Mouse (Mus musculus) right cerebral cortex, postnatal 36 days (tissue): ENCODE results near the gene Cd180.

Experiments
- DNase-seq, 2 experiments: peaks; one replicate each; pipeline ENCODE4 v3.0.0; 2022; ENCODE audit warnings: low spot score in 2 of 2, mixed read lengths in 1 of 2

Gene Cd180

GRCm38 (mm10) chr13:102693341-102693801 is at the start of gene Cd180:
Cd180 (plus strand) TSS chr13:102693558.
- no peak for DNase-seq

- no peak for DNase-seq
Observed at GRCm38 (mm10) chr13:102644344-102644743, 49.0 kb upstream of the Cd180 start.

GRCm38 (mm10) chr13:102644789-102645551 is 48.4 kb upstream of the Cd180 start:
- peak; percentile 50 to 70 for DNase-seq

- no peak for DNase-seq
Observed at GRCm38 (mm10) chr13:102646271-102646771, 47.0 kb upstream of the Cd180 start.

- DNase-seq: no peak
Observed at GRCm38 (mm10) chr13:102647511-102647910, 45.8 kb upstream of the Cd180 start.

DNA sequence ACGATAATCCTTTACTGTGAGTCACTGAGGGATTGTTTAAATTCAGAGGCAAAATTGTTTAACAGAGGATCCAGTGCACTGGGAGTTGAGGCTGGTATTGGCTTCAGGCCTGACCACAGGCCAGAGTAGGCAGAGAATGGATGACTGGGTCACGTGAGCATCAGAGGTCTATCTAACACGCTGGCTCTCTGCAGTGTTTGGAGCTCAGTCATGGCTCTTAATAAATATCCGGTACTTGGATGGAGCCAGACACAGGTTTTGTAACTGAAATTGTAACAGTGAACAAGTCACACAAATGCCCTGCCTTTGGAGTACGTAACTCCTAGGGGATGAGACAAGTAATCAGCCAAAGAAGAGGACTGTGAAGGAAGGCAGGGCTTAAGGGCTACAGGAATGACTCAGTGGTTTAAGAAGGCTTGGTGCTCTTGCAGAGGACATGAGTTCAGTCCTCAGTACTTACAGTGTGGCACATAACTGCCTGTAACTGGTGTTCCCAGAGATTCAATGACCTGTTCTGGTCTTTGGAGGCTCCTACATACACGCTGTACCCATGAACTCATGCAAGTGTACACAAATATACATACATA is 41.0 kb upstream of the Cd180 start:
- DNase-seq: no peak

GRCm38 (mm10) chr13:102655071-102655570 is 38.2 kb upstream of the Cd180 start:
- DNase-seq: no peak

DNA sequence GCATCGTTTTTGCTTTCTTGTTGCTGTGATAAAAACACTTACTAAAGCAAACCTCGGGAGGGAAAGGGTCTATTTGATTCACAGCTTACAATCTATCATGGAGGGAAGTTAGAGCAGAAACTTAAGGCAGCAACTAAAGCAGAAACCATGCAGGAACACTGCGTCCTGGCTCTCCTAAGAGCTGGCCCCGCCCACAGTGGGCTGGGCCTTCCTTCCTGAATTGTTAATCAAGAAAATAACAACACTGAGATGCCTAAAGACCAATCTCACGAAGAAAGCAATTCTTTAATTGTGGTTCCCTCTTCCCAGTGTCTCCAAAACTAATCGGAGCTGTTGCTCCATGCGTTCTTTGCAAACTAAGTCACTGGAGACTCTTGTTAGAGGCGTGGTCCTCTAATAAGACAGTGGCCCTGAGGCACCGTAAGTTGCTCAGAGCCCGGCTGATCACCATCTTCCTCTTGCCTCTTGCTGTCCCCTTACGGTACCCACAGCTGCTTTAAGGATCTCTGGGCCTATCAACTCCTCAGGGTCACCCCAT is 37.1 kb upstream of the Cd180 start:
- no peak for DNase-seq

GRCm38 (mm10) chr13:102658223-102658839 is 35.0 kb upstream of the Cd180 start:
- DNase-seq: no peak

- DNase-seq: no peak
Observed at GRCm38 (mm10) chr13:102664041-102664440, 29.3 kb upstream of the Cd180 start.

DNA sequence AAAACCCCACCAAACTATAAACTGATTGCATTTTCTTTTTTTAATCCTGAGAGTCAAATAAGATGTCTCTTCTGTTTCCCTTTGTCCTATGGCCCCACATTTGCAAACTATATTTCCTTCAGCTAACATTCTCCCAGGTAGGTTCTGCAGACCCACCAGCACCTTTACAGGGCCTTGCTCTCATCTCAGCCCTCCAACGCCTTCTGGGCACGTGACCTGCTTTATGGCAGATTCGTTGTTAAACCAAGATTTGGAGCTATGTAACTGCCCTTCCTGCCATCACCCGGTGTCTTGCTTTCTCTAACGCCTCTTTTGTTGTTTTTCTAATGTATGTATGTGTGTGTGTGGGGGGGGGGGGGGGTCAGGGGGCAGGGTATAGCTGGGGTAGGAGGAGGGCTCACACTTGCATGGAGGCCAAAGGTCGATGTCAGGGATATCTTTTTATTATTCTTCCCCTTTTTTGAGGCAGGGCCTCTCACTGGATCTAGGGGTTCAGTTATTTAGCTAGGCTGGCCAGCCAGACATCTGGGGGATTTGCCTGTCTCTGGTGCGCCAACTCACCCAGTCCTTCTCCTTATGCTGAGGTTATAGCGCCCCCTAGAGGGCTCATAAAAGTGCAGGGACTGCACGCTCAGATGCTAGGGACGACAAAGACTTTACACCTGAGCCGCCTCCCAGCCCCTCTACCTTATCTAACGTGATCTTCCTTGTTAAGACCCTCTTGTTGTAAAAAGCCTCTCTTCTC is 28.3 kb upstream of the Cd180 start:
- DNase-seq: no peak

GRCm38 (mm10) chr13:102665588-102666232 is 27.6 kb upstream of the Cd180 start:
- no peak for DNase-seq

- no peak for DNase-seq
Observed at GRCm38 (mm10) chr13:102666233-102666614, 27.1 kb upstream of the Cd180 start.

GRCm38 (mm10) chr13:102666731-102667130 is 26.6 kb upstream of the Cd180 start:
- DNase-seq: no peak

- no peak for DNase-seq
Observed at GRCm38 (mm10) chr13:102667401-102667800, 26.0 kb upstream of the Cd180 start.

GRCm38 (mm10) chr13:102667842-102668241 is 25.5 kb upstream of the Cd180 start:
- no peak for DNase-seq

DNA sequence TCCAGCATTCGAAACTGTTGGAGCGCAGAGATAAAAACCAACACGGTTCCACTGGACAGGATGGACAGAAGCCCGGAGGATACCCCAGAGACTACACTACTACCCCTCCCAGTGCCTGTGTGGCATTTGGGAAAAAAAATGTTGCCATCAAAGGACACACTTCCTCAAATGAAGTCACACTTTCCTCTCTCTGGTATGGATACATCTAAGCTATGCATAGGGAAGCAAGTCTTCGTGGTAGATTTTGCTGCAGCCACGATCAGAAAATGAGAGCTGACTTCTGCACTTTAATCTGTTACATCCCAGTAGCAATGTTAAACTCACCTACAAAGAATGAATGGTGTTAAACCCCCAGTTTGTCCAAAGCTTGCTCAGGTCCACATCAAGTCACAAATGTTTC is 24.4 kb upstream of the Cd180 start:
- DNase-seq: no peak

GRCm38 (mm10) chr13:102669522-102670256 is 23.7 kb upstream of the Cd180 start:
- DNase-seq: no peak

GRCm38 (mm10) chr13:102670503-102670902 is 22.9 kb upstream of the Cd180 start:
- no peak for DNase-seq

DNA sequence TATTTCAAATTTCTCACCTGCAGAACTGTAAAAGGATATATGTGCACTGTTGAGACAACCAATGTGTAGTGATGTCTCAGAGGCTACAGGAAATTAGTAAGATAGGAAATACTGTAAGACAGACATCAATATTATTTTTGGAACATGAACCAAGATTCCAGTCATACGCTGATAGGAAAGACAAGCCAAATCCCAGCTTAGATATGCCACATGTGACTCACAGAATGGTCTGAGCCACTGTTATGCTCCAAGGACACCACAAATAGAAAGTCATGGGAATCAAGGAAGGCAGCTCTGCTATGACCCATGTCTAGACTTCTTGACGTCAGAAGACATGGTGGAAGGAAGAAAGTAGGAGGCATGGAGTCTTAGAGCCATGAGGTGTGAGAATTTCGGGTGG is 19.3 kb upstream of the Cd180 start:
- DNase-seq: no peak
